Mouse (Mus musculus) hindbrain, embryonic 16.5 days (tissue): ENCODE data around the gene Exph5. TPM values are rescaled to one million over a fixed set of nuclear protein-coding genes. Genes with fewer than 3 reads are reported as not detected.

Experiments used
- ATAC-seq: fragments of 200-750 bp; cut with Nextera tagmentation; 2 replicates; pipeline ENCODE4 v1.8.0; 2017; ENCODE audit warnings: moderate TSS enrichment, moderate library complexity
- H3K27ac ChIP-seq: fragments of 300-500 bp; sonication (generic); 2 replicates; pipeline ENCODE4 v1.5.1; 2014; ENCODE audit warnings: low read depth, mild to moderate bottlenecking, control low read depth, low read length, moderate library complexity
- H3K27me3 ChIP-seq: fragments of 300-500 bp; sonication (generic); replicated peaks from 2 replicates; pipeline ENCODE4 v1.6.1; 2014; ENCODE audit warnings: low read length; ENCODE audit not compliant: control insufficient read depth, insufficient read depth
- H3K36me3 ChIP-seq: fragments of 300-500 bp; sonication (generic); 2 replicates; pipeline ENCODE4 v1.6.1; 2014; ENCODE audit warnings: mild to moderate bottlenecking, low read length, moderate library complexity, mixed read lengths; ENCODE audit not compliant: control insufficient read depth, insufficient read depth
- H3K4me1 ChIP-seq: fragments of 300-500 bp; sonication (generic); 2 replicates; pipeline ENCODE4 v1.6.1; 2014; ENCODE audit warnings: low read depth, low read length; ENCODE audit not compliant: control insufficient read depth, insufficient read depth
- H3K4me2 ChIP-seq: fragments of 300-500 bp; sonication (generic); 2 replicates; pipeline ENCODE4 v1.6.1; 2014; ENCODE audit warnings: mild to moderate bottlenecking, low read length, control low read depth, moderate library complexity
- H3K4me3 ChIP-seq: fragments of 300-500 bp; sonication (generic); 2 replicates; pipeline ENCODE4 v1.5.1; 2014; ENCODE audit warnings: mild to moderate bottlenecking, low read length, control low read depth, moderate library complexity
- H3K9ac ChIP-seq: fragments of 300-500 bp; sonication (generic); 2 replicates; pipeline ENCODE4 v1.6.1; 2014; ENCODE audit warnings: low read depth, mild to moderate bottlenecking, control low read depth, low read length, moderate library complexity
- H3K9me3 ChIP-seq: fragments of 300-500 bp; sonication (generic); 2 replicates; pipeline ENCODE4 v1.6.1; 2014; ENCODE audit warnings: mild to moderate bottlenecking, low read length, moderate library complexity; ENCODE audit not compliant: control insufficient read depth
- WGBS: fragments of 180-500 bp; shearing (Covaris S2); extraction: QIAGEN DNeasy Blood & Tissue Kit; methylation state at CpG from one replicate; pipeline ENCODE4 v1.1.7; 2014; 5-methylcytosine and 5-hydroxymethylcytosine counted together
- polyA plus RNA-seq: library from polyadenylated mRNA; unstranded; fragments of >200 nt; fragmentation: Nextera tagmentation; extraction: Ambion mirVana; gene quantifications from 2 replicates; pipeline ENCODE4 v1.2.1, GENCODE M21; 2015

Exph5 gene
- polyA plus RNA-seq, 1 experiment from 2014 or later: 0.48 TPM

GRCm38 (mm10) chr9:53301801-53302311, 386 bp downstream of the Exph5 start:
- H3K9ac ChIP-seq: peak overlapping the region; percentile 56
- H3K4me1 ChIP-seq: peaks cover 7% of the 10 kb centered on the region
- WGBS: 2% methylated on average over 19 of the region's 19 CpGs
- H3K27ac ChIP-seq: no peak overlapping the region
- ATAC-seq: peak; percentile 34; the same call in 1 of the 2 replicates
- peak overlapping the region; percentile 99 for H3K4me2 ChIP-seq
- H3K9me3 ChIP-seq: no peaks in the 10 kb centered on the region
- peak overlapping the region; percentile 45 for H3K4me3 ChIP-seq
- H3K27me3 ChIP-seq: no peaks in the 10 kb centered on the region
- no peaks in the 10 kb centered on the region for H3K36me3 ChIP-seq

GRCm38 (mm10) chr9:53302415-53302814, 945 bp downstream of the Exph5 start:
- Histone ChIP-seq H3K9ac (no peak overlapping the region), H3K4me2 (peak overlapping the region; percentile 99), H3K4me3 (no peak overlapping the region), H3K27ac (no peak overlapping the region), H3K9me3 (no peaks in the 10 kb centered on the region), H3K27me3 (no peaks in the 10 kb centered on the region), H3K36me3 (no peaks in the 10 kb centered on the region), H3K4me1 (peaks cover 7% of the 10 kb centered on the region)
- WGBS: 64% methylated on average over 5 of the region's 5 CpGs
- no peak for ATAC-seq

- 86% methylated on average over 7 of the region's 7 CpGs for WGBS
- H3K9me3 ChIP-seq: no peaks in the 10 kb centered on the region
- no peak overlapping the region for H3K9ac ChIP-seq
- no peak overlapping the region for H3K4me2 ChIP-seq
- ATAC-seq: no peak
- no peaks in the 10 kb centered on the region for H3K36me3 ChIP-seq
- H3K4me3 ChIP-seq: no peak overlapping the region
- H3K27ac ChIP-seq: no peak overlapping the region
- no peaks in the 10 kb centered on the region for H3K4me1 ChIP-seq
- no peaks in the 10 kb centered on the region for H3K27me3 ChIP-seq
Measured at GRCm38 (mm10) chr9:53307904-53308303, 6.4 kb downstream of the Exph5 start.

GRCm38 (mm10) chr9:53312981-53313380, 11.5 kb downstream of the Exph5 start:
- ATAC-seq: no peak
- H3K4me3 ChIP-seq: no peak overlapping the region
- H3K27ac ChIP-seq: no peak overlapping the region
- H3K9me3 ChIP-seq: no peaks in the 10 kb centered on the region
- H3K27me3 ChIP-seq: no peaks in the 10 kb centered on the region
- H3K9ac ChIP-seq: no peak overlapping the region
- no peaks in the 10 kb centered on the region for H3K4me1 ChIP-seq
- 91% methylated on average over 1 of the region's 1 CpGs for WGBS
- no peaks in the 10 kb centered on the region for H3K36me3 ChIP-seq
- no peak overlapping the region for H3K4me2 ChIP-seq

- no peak overlapping the region for H3K4me2 ChIP-seq
- no peaks in the 10 kb centered on the region for H3K4me1 ChIP-seq
- H3K4me3 ChIP-seq: no peak overlapping the region
- H3K27ac ChIP-seq: no peak overlapping the region
- WGBS: 52% methylated on average over 10 of the region's 10 CpGs
- H3K27me3 ChIP-seq: no peaks in the 10 kb centered on the region
- no peaks in the 10 kb centered on the region for H3K36me3 ChIP-seq
- H3K9me3 ChIP-seq: no peaks in the 10 kb centered on the region
- H3K9ac ChIP-seq: no peak overlapping the region
- ATAC-seq: peak; percentile 71
Measured at GRCm38 (mm10) chr9:53320894-53321650, 19.6 kb downstream of the Exph5 start.

GRCm38 (mm10) chr9:53321683-53322082, 20.2 kb downstream of the Exph5 start:
- no peak overlapping the region for H3K9ac ChIP-seq
- H3K4me3 ChIP-seq: no peak overlapping the region
- no peak overlapping the region for H3K27ac ChIP-seq
- H3K4me2 ChIP-seq: no peak overlapping the region
- no peaks in the 10 kb centered on the region for H3K27me3 ChIP-seq
- no peaks in the 10 kb centered on the region for H3K36me3 ChIP-seq
- no peaks in the 10 kb centered on the region for H3K4me1 ChIP-seq
- WGBS: 81% methylated on average over 8 of the region's 8 CpGs
- no peak for ATAC-seq
- no peaks in the 10 kb centered on the region for H3K9me3 ChIP-seq

- Histone ChIP-seq H3K9me3 (no peaks in the 10 kb centered on the region), H3K4me1 (no peaks in the 10 kb centered on the region), H3K36me3 (no peaks in the 10 kb centered on the region), H3K9ac (no peak overlapping the region), H3K27ac (no peak overlapping the region), H3K27me3 (no peaks in the 10 kb centered on the region), H3K4me3 (no peak overlapping the region), H3K4me2 (no peak overlapping the region)
- no peak for ATAC-seq
- 77% methylated on average over 10 of the region's 10 CpGs for WGBS
Measured at GRCm38 (mm10) chr9:53323419-53324251, 22.2 kb downstream of the Exph5 start.

- H3K9ac ChIP-seq: no peak overlapping the region
- no peaks in the 10 kb centered on the region for H3K27me3 ChIP-seq
- no peak for ATAC-seq
- WGBS: 61% methylated on average over 4 of the region's 4 CpGs
- H3K27ac ChIP-seq: no peak overlapping the region
- no peak overlapping the region for H3K4me3 ChIP-seq
- no peaks in the 10 kb centered on the region for H3K4me1 ChIP-seq
- no peak overlapping the region for H3K4me2 ChIP-seq
- H3K9me3 ChIP-seq: no peaks in the 10 kb centered on the region
- H3K36me3 ChIP-seq: no peaks in the 10 kb centered on the region
Measured at GRCm38 (mm10) chr9:53325363-53326090, 24.1 kb downstream of the Exph5 start.
